Mouse (Mus musculus): ENCODE measurements at regions not wholly inside any gene's neighbourhood (a gene's known extent, or its start where the extent isn't known, plus 50 kb on each side); places are given as distances from the start of the nearest gene placed in this dataset.
A peak's percentile ranks its signal among the peaks of the same experiment; 100 is the strongest.

DNA sequence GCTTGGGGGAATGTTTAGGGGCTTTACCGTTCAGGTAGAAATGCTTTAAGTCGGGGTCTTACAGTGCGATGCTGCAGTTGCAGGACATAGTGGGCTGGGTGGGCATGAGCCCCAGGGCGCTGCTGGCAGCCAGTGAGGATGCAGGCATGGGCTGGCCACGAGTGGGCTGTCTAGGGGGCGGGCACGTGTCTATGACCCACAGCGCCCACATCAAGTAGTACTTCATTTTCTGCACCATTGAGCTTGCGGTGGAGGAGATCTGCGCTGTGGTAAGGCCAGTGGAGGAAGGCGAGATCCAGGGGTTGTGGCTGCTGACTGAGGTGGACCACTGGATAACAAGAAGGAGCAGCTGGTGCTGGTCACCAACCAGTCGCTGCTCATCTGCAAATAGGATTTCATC, 52.4 kb upstream of the Olfr291 start:
- Histone ChIP-seq H3K4me1 (replicated peaks) (no peaks in the 10 kb centered on the region), H3K27ac (no peak overlapping the region), H3K4me2 (replicated peaks) (no peak overlapping the region), H3K9me3 (no peaks in the 10 kb centered on the region), H3K4me3 (replicated peaks) (no peak overlapping the region), H3K9ac (no peak overlapping the region), H3K36me3 (no peaks in the 10 kb centered on the region), H3K27me3 (replicated peaks) (peaks cover 3% of the 10 kb centered on the region; the same call in 1 of the 2 replicates)
- no peak for ATAC-seq
- 38% methylated on average over 12 of the region's 12 CpGs for WGBS

DNA sequence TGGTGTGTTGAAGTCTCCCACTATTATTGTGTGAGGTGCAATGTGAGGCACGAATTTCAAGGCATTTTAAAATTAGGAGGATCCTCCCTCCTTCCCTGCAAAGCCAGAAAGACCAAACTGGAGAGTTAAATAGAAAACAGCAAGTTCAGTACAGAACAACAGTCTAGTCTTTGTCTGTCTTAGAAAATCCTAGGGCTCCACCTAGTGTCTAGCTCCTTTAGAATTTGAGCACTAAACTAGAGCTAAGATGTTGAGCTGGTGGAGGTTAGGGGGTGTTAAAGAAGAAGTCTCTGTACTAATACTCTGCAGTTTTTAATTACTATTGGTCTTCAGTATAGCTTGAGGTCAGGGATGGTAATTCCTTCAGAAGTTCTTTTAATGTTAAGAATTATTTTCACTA, 58.7 kb upstream of the Olfr291 start:
- H3K9ac ChIP-seq = no peak overlapping the region
- no peaks in the 10 kb centered on the region for H3K36me3 ChIP-seq
- WGBS = 3% methylated on average over 1 of the region's 1 CpGs
- no peak overlapping the region for H3K27ac ChIP-seq
- H3K4me1 ChIP-seq (replicated peaks) = no peaks in the 10 kb centered on the region
- H3K4me3 ChIP-seq (replicated peaks) = no peak overlapping the region
- H3K9me3 ChIP-seq = no peaks in the 10 kb centered on the region
- H3K4me2 ChIP-seq (replicated peaks) = no peak overlapping the region
- H3K27me3 ChIP-seq (replicated peaks) = no peaks in the 10 kb centered on the region
- no peak for ATAC-seq

DNA sequence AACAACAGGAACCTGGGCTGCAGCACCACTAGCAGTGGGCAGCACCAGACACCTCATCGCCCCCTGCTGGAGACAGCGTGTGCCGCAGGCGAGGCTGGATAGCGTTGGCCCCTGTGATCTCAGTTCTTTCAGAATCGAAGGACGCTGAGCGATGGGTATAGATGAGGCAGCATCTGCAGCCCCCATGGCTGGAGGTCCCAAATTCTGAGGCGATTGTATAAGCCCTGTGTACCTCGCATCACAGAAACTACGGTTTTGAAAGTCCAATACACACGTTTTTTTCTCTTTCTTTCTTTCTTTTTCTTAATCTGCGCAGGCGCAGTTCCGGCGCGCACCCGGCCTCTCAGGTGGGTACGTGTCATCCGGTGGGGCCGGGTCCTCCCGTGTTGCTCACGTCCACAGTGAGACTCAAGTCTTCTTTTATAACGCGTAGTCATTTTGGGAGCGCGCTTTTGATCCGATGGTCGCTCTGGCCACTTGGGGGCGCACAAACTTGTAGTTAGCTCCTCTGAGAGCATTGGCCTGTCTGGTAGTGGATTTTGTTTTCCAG, 74.0 kb upstream of the Olfr291 start:
- no peaks in the 10 kb centered on the region for H3K4me1 ChIP-seq (replicated peaks)
- peak; percentile 99 for ATAC-seq
- H3K36me3 ChIP-seq = no peaks in the 10 kb centered on the region
- peak overlapping the region; percentile 72 for H3K4me2 ChIP-seq (replicated peaks)
- H3K9ac ChIP-seq = peak overlapping the region; percentile 55
- H3K27me3 ChIP-seq (replicated peaks) = no peaks in the 10 kb centered on the region
- no peak overlapping the region for H3K27ac ChIP-seq
- under 1% methylated on average over 30 of the region's 30 CpGs for WGBS
- peak overlapping the region; percentile 47 for H3K4me3 ChIP-seq (replicated peaks)
- H3K9me3 ChIP-seq = no peaks in the 10 kb centered on the region

DNA sequence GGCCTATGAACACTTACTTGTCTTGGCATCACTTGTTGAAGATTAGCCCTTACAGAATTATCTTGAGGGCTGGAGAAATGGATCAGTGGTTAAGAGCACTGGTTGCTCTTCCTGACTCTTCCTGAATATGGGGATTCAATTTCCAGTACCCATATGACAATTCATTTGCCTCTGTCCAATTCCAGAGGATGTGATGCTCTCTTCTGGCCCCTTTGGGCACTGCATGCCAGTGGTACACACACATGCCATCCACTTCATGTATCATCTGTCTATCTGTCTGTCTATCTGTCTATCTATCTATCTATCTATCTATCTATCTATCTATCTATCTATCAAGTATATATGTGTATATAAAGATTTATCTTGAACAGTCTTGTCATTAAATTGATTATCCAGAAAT, 75.7 kb upstream of the Olfr291 start:
- Histone ChIP-seq H3K27ac (no peak overlapping the region), H3K9me3 (no peaks in the 10 kb centered on the region), H3K4me2 (replicated peaks) (no peak overlapping the region), H3K4me3 (replicated peaks) (no peak overlapping the region), H3K9ac (no peak overlapping the region), H3K4me1 (replicated peaks) (no peaks in the 10 kb centered on the region), H3K27me3 (replicated peaks) (no peaks in the 10 kb centered on the region), H3K36me3 (no peaks in the 10 kb centered on the region)
- ATAC-seq = no peak

DNA sequence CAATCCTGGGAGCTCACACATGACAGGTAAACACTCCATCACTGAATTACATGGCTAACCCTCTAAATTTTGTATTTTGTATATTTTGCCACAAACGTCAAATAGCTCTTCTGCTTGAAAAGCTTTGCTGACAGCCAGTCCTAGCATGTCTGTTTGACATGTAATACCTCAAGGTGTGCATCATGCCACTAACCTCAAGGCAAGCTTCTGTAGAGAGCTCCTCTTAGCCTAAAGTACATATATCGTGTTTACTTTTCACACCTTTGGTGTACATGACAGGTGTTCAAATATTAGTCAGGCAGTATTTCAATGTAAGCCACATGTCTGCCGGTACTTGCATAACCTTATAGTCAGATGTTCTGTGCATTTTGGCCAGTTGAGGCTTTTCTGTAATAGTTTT, 66.5 kb upstream of the Zfand6 start:
- no peak overlapping the region for H3K4me2 ChIP-seq (replicated peaks)
- no peak overlapping the region for H3K4me3 ChIP-seq (replicated peaks)
- H3K36me3 ChIP-seq = no peaks in the 10 kb centered on the region
- ATAC-seq = no peak
- H3K27me3 ChIP-seq (replicated peaks) = no peaks in the 10 kb centered on the region
- no peak overlapping the region for H3K27ac ChIP-seq
- H3K4me1 ChIP-seq (replicated peaks) = no peaks in the 10 kb centered on the region
- 74% methylated on average over 3 of the region's 3 CpGs for WGBS
- H3K9ac ChIP-seq = no peak overlapping the region
- H3K9me3 ChIP-seq = no peaks in the 10 kb centered on the region

DNA sequence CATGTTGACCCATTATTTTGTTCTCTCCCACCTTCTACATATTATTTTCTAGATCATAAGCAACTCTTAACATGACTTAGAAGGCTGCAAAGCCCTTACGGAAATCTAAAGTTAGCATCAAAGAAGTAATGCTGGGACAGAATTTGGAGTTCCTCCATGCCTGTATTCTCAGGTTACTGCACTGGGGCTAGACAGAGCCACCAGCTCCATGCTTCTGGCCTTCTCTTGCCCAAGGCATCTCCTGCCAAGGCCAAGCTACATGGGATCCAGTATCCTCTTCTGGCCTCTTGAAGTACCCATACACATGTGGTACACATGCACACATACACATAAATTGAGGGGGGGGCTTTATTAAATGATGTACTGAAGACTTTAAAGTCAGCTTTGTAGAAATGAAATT, 63.6 kb upstream of the Zfand6 start:
- Histone ChIP-seq H3K4me3 (replicated peaks) (no peak overlapping the region), H3K4me1 (replicated peaks) (no peaks in the 10 kb centered on the region), H3K27me3 (replicated peaks) (no peaks in the 10 kb centered on the region), H3K4me2 (replicated peaks) (no peak overlapping the region), H3K36me3 (no peaks in the 10 kb centered on the region), H3K9me3 (no peaks in the 10 kb centered on the region), H3K9ac (no peak overlapping the region), H3K27ac (no peak overlapping the region)
- ATAC-seq = no peak
- 95% methylated on average over 1 of the region's 1 CpGs for WGBS

DNA sequence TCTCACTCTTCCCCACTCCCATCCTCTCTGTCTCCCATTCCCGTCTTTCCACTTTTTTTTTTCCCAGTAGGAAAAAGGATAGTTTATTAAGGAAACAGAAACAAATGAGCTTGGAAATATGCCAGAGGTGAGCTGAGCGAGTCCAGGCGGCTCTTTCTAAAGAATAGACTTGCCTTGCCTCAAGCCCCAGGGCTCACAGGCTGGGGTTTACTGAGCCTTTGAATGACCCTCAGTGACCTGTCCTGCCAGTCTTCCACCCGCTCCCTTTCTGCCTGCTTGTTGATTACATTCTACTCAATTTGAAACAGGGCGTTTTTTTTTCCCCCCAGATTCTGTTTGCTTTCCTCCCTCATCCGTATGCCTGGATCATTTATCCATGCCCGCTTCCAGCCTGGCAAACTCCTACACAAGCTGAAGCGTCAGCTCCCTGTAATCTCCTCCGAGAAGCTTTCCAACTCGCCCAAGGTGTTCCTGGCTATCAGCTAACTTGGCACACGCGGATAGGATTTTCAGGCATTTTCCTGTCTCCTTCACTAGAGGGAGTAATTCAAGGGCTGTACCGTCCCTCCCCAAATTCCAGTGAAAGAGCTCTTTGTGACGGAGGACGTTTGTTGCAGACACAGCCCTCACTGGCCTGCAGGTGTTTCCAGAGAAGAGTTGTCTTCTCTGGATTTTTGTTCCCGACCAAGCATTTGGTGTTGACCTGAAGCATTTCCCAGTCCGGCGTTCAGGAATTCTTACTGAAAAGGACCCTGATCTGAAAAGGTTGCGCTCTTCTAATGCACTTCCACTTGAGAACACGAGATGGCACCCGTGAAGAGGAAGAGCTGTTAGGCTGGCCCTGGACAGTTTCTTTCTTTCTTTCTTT, 59.9 kb upstream of the Zfand6 start:
- no peaks in the 10 kb centered on the region for H3K27me3 ChIP-seq (replicated peaks)
- no peaks in the 10 kb centered on the region for H3K36me3 ChIP-seq
- peak overlapping the region; percentile 44 for H3K4me3 ChIP-seq (replicated peaks)
- no peaks in the 10 kb centered on the region for H3K4me1 ChIP-seq (replicated peaks)
- peak overlapping the region; percentile 82 for H3K4me2 ChIP-seq (replicated peaks)
- H3K27ac ChIP-seq = no peak overlapping the region
- WGBS = 2% methylated on average over 21 of the region's 21 CpGs
- no peaks in the 10 kb centered on the region for H3K9me3 ChIP-seq
- ATAC-seq = peak; percentile 89
- 0 out of 2 replicates have a peak overlapping the region, but pooled peaks have one; percentile 42 for H3K9ac ChIP-seq

DNA sequence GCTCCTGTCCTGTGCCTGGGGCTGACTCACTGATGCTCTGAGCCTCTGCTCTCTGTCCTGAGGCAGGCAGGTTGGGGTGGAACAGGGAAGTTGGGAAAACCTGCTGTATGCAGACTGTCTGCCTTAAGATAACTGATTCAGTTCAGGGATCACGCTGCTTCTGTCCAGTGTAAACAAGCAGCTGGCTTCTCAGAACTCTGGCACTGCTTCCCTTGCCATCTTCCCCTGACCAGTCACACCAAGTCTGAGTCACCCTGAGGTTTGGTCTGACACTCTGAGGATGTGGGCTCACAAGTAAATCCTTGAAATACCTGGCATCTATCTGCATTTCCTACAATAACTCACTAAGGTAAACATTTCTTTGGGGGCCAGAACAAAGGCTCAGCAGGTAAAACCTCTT, 58.1 kb upstream of the Zfand6 start:
- 14% methylated on average over 1 of the region's 1 CpGs for WGBS
- H3K9ac ChIP-seq = no peak overlapping the region
- no peaks in the 10 kb centered on the region for H3K27me3 ChIP-seq (replicated peaks)
- no peaks in the 10 kb centered on the region for H3K9me3 ChIP-seq
- H3K27ac ChIP-seq = no peak overlapping the region
- no peak for ATAC-seq
- H3K4me1 ChIP-seq (replicated peaks) = no peaks in the 10 kb centered on the region
- H3K4me2 ChIP-seq (replicated peaks) = no peak overlapping the region
- no peak overlapping the region for H3K4me3 ChIP-seq (replicated peaks)
- H3K36me3 ChIP-seq = no peaks in the 10 kb centered on the region

DNA sequence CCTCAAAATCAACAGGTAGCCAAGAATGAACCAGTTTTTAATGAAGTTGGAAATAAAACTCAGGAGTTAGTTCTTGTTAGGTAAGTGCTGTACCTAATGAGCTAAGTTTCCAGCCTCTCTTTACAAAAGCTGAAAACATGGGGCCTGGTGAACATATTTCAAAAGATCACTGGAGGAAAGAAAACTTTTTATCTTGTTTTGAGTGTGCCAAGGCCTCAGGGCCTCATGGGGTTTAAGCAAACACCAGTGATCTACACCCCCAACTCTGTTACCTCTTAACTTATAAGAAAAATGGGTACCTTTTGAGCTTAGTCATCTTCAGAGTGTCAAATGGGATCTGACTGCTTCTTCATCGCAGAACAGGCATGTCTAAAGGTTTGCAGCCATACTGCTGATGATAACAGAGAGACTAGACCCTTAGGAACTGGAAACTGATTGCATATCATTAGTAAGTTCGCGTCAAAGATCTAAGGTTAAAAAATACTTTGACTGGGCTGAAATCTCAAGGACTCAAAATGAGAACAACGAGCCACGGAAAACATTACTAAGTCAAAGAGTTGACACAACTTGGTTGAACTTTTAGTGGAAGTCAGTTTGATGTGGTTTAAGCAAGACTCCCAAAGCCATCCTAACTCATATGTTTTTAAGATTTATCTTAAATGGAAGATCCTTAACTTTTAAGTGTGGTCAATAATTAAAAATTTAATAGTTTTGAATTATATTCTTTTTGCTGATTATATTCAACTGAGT, 54.7 kb upstream of the Zfand6 start:
- Histone ChIP-seq H3K9me3 (no peaks in the 10 kb centered on the region), H3K4me1 (replicated peaks) (no peaks in the 10 kb centered on the region), H3K4me2 (replicated peaks) (no peak overlapping the region), H3K27me3 (replicated peaks) (no peaks in the 10 kb centered on the region), H3K9ac (no peak overlapping the region), H3K36me3 (no peaks in the 10 kb centered on the region), H3K27ac (no peak overlapping the region), H3K4me3 (replicated peaks) (no peak overlapping the region)
- no peak for ATAC-seq
- 90% methylated on average over 5 of the region's 5 CpGs for WGBS

DNA sequence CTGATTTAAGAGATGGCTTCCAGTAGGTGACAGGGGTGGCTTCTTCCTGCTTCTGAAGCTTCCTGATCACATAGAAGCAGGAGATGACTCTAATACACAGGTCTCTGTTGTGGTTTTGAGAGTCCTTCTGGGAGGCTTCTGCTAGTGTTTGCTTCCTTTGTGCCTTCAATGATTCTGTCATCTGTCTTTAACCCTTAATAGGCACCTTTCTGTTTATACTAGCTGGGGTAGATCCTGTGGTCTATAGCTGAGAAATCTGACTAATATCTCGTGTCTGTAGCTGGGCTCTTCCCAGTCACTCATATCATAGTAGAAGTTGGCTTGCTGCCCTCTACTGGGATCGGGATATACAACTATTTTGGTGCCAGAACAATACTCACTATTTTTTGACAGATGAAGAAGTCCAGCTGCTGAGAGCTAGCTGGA, 50.2 kb upstream of the Zfand6 start:
- no peak overlapping the region for H3K4me2 ChIP-seq (replicated peaks)
- ATAC-seq = peak; percentile 45; the same call in 1 of the 2 replicates
- no peaks in the 10 kb centered on the region for H3K9me3 ChIP-seq
- no peak overlapping the region for H3K9ac ChIP-seq
- H3K36me3 ChIP-seq = no peaks in the 10 kb centered on the region
- H3K27ac ChIP-seq = no peak overlapping the region
- WGBS = 12% methylated on average over 2 of the region's 2 CpGs
- H3K27me3 ChIP-seq (replicated peaks) = no peaks in the 10 kb centered on the region
- H3K4me1 ChIP-seq (replicated peaks) = no peaks in the 10 kb centered on the region
- H3K4me3 ChIP-seq (replicated peaks) = no peak overlapping the region
